Mouse (Mus musculus) hindbrain, embryonic 13.5 days (tissue): ENCODE measurements around the gene Rps7. TPM values are rescaled to one million over a fixed set of nuclear protein-coding genes. Genes with fewer than 3 reads are reported as not detected.

Source experiments
- ATAC-seq: fragments of 200-750 bp; cut with Nextera tagmentation; 2 replicates; pipeline ENCODE4 v1.8.0; 2017; ENCODE audit warnings: moderate TSS enrichment; ENCODE audit not compliant: low FRiP score
- H3K27ac ChIP-seq: fragments of 300-500 bp; sonication (generic); 2 replicates; pipeline ENCODE4 v1.5.1; 2015; ENCODE audit warnings: inconsistent platforms, mild to moderate bottlenecking, moderate library complexity
- H3K27me3 ChIP-seq: fragments of 300-500 bp; sonication (generic); 2 replicates; pipeline ENCODE4 v1.6.1; 2015; ENCODE audit warnings: mild to moderate bottlenecking, inconsistent platforms
- H3K36me3 ChIP-seq: fragments of 300-500 bp; sonication (generic); 2 replicates; pipeline ENCODE4 v1.6.1; 2015; ENCODE audit warnings: mild to moderate bottlenecking, inconsistent platforms
- H3K4me1 ChIP-seq: fragments of 300-500 bp; sonication (generic); replicated peaks from 2 replicates; pipeline ENCODE4 v1.6.1; 2015; ENCODE audit warnings: inconsistent platforms
- H3K4me2 ChIP-seq: fragments of 300-500 bp; sonication (generic); 2 replicates; pipeline ENCODE4 v1.6.1; 2015; ENCODE audit warnings: inconsistent platforms, mild to moderate bottlenecking, moderate library complexity
- H3K4me3 ChIP-seq: fragments of 300-500 bp; sonication (generic); 2 replicates; pipeline ENCODE4 v1.5.1; 2015; ENCODE audit warnings: mild to moderate bottlenecking, inconsistent platforms
- H3K9ac ChIP-seq: fragments of 300-500 bp; sonication (generic); 2 replicates; pipeline ENCODE4 v1.6.1; 2015; ENCODE audit warnings: mild to moderate bottlenecking, inconsistent platforms
- H3K9me3 ChIP-seq: fragments of 300-500 bp; sonication (generic); 2 replicates; pipeline ENCODE4 v1.6.1; 2016; ENCODE audit warnings: inconsistent platforms
- WGBS: fragments of 180-500 bp; shearing (Covaris S2); methylation state at CpG from one replicate; pipeline ENCODE4 v1.1.7; 2015; 5-methylcytosine and 5-hydroxymethylcytosine counted together
- polyA plus RNA-seq: library from polyadenylated mRNA; unstranded; fragments of >200 nt; fragmentation: Nextera tagmentation; extraction: Ambion mirVana; gene quantifications from 2 replicates; pipeline ENCODE4 v1.2.1, GENCODE M21; 2015

The Rps7 gene
- polyA plus RNA-seq, result 522 and 548 TPM in 2 replicates

DNA sequence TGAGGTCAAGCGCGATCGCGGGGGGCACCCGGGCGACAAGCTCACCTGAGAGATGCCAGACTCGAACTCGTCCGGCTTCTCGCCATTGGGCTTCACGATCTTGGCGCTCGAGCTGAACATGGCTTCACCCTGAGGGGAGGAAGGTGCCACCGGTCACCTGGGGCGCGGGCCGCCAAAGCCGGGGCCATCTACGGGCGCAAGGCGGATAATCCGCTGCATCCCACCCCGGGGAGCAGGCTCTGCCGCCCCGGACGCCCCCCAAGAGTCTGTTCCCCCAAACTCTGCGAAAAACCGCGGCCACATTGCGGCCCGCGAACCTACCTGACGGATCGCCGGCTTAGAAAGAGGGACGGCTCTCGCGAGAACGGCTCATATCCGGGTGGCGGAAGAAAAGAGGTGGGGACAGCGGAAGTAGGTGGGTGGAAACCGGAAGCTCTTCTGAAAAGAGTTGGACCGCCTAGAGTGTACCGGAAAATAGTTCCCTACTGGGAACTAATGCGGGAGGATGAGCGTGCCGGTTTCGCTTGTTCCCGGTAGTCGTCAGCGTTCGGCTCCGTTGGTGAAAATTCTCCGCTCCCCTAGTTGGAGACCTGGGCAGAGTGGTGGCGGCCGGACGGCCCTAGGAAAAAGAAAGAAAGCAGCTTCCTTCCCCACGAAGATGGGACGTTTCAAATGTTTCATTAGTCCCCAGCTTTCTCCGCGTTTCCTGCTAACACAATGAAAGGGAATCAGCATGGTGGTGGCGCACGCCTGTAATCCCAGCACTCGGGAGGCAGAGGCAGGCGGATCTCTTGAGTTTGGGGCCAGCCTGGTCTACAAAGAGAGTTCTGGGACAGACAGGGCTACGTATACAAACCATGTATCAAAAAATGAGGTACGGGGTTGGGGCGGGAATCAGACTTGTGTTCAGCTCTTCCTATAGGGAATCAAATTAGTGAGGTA lies at the start of gene Rps7:
Gene Rps7, minus strand, starts transcription at position 419 of the 942 bp plus-strand sequence.
- Histone ChIP-seq H3K36me3 (peaks cover 36% of the 10 kb centered on the region), H3K4me3 (peak within 1 kb of the TSS; percentile 85), H3K9ac (peak within 1 kb of the TSS; percentile 100), H3K27ac (peak within 1 kb of the TSS; percentile 94), H3K4me1 (peaks cover 29% of the 10 kb centered on the region), H3K9me3 (no peaks in the 10 kb centered on the region), H3K27me3 (no peaks in the 10 kb centered on the region), H3K4me2 (peak within 1 kb of the TSS; percentile 80)
- WGBS, result 6% methylated on average over 69 of the region's 69 CpGs
- peak; percentile 97 for ATAC-seq

DNA sequence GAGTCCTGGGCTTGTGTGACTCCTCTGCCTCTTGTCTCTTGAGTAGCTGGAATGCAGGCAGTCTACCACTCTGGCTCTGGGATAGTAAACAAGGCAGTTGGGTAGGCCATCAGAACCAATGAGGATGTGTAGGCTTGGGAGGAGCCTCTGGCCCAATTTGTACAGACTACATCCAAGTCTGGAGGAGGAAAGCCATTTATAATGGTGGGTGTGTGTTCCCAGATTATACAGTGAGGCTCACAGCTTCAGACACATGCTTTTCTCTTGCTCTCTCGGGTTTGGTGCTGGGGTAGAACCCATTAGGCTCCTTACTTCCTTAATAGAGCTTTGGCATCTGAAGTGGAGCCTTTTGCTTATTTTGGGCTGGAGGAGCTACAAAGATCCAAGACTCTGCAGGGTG lies 48.9 kb upstream of the Rps7 start:
- H3K27ac ChIP-seq, result no peak overlapping the region
- no peaks in the 10 kb centered on the region for H3K27me3 ChIP-seq
- no peaks in the 10 kb centered on the region for H3K9me3 ChIP-seq
- no peak overlapping the region for H3K4me3 ChIP-seq
- no peak overlapping the region for H3K4me2 ChIP-seq
- no peak overlapping the region for H3K9ac ChIP-seq
- peaks cover 9% of the 10 kb centered on the region for H3K4me1 ChIP-seq
- ATAC-seq, result no peak
- 84% methylated on average over 1 of the region's 1 CpGs for WGBS
- peaks cover 22% of the 10 kb centered on the region for H3K36me3 ChIP-seq

DNA sequence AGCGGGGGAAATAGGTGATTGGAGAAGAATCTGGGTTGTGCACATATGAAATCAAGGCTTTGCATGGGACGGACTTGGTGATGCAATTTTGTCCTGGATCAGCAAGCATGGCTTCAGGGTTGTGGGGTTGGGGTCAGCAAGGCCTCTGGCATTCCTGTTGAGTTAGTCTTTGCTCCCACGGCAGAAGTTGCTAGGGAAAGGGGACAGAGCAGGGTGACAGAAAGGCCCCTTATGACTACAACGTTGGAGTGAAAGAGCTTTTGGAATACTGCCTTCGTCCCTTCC lies 40.1 kb upstream of the Rps7 start:
- Histone ChIP-seq H3K36me3 (peaks cover 6% of the 10 kb centered on the region; the same call in 1 of the 2 replicates), H3K4me1 (peaks cover 15% of the 10 kb centered on the region), H3K4me2 (peak overlapping the region; percentile 60), H3K27me3 (no peaks in the 10 kb centered on the region), H3K27ac (peak overlapping the region; percentile 95), H3K9me3 (no peaks in the 10 kb centered on the region), H3K4me3 (peak overlapping the region; percentile 51), H3K9ac (peak overlapping the region; percentile 77)
- 0 out of 2 replicates have a peak, but pooled peaks have one; percentile 1 for ATAC-seq
- WGBS, result 70% methylated on average over 5 of the region's 5 CpGs

DNA sequence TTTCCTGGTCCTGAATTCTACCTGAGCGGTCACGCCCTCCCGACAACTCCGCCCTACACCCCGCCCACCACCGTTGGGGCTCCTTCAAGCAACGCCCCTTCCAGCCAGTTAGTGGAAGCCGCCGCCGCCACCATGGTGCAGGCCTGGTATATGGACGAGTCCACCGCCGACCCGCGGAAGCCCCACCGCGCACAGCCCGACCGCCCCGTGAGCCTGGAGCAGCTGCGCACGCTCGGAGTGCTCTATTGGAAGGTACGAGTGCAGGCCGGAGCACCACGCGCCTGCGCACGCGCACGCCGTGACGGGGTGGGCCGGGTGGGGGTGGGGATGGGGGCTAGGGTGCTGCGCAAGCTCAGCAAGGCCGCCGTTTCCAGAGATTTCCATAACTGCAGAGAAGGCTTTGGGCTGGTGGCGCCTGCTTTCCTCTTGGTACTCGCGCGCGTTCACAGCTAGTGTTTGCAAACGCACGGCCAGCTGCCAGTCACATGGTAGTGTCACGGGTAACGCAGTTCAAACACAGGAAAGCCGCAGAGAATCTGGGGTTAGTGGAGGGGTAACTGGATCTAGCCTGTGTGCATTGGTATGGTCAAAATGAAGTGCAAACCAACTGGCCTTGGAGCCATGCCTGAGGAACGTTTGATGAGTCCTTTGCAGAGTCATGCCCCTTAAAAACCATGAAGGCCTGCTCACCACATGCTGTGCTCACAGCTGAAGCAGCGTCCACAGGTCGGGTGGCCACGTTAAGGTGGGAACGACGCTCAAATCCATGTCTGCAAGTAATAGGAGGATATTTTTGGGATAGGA lies 39.6 kb upstream of the Rps7 start, which contains the start of gene Adi1:
Gene Adi1, plus strand, starts transcription at position 111 of the 804 bp plus-strand sequence.
- 3% methylated on average over 53 of the region's 53 CpGs for WGBS
- H3K4me1 ChIP-seq, result peaks cover 15% of the 10 kb centered on the region
- no peaks in the 10 kb centered on the region for H3K9me3 ChIP-seq
- H3K9ac ChIP-seq, result peak within 1 kb of the TSS; percentile 77
- H3K27ac ChIP-seq, result peak within 1 kb of the TSS; percentile 95
- ATAC-seq, result peak; percentile 98
- H3K27me3 ChIP-seq, result no peaks in the 10 kb centered on the region
- peak within 1 kb of the TSS; percentile 60 for H3K4me2 ChIP-seq
- peak within 1 kb of the TSS; percentile 51 for H3K4me3 ChIP-seq
- H3K36me3 ChIP-seq, result peaks cover 6% of the 10 kb centered on the region; the same call in 1 of the 2 replicates

DNA sequence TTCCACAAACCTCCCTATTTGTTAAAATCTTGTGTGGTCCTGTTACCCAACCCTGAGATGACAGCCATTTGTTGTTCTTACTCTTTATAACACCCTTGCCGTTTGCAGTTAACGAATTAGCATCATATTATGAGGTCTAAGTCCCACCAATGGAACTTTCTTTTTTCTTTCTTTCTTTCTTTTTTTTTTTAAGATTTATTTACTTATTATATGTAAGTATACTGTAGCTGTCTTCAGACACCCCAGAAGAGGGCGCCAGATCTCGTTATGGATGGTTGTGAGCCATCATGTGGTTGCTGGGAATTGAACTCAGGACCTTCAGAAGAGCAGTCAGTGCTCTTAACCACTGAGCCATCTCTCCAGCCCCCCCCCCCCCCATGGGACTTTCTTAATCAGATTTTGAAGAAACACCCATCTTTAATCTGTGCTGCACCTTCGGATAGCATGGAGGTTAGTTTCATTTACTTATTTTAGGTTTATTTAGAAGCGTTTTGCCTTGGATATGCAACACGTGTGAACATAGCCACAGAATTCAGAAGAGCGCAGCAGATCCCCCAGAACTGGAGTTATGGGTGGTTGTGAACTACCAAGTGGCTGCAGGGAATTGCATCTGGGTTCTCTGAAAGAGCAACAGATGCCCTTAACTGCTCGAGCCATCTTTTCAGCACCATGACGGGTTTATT lies 38.4 kb upstream of the Rps7 start:
- ATAC-seq, result no peak
- Histone ChIP-seq H3K4me2 (peak overlapping the region; percentile 60), H3K9ac (peak overlapping the region; percentile 77; the same call in 1 of the 2 replicates), H3K36me3 (0 out of 2 replicates have a peak, but pooled peaks cover 3% of the 10 kb centered on the region), H3K27me3 (no peaks in the 10 kb centered on the region), H3K9me3 (no peaks in the 10 kb centered on the region), H3K4me1 (peaks cover 15% of the 10 kb centered on the region), H3K27ac (peak overlapping the region; percentile 95), H3K4me3 (peak overlapping the region; percentile 51)
- 91% methylated on average over 10 of the region's 10 CpGs for WGBS

DNA sequence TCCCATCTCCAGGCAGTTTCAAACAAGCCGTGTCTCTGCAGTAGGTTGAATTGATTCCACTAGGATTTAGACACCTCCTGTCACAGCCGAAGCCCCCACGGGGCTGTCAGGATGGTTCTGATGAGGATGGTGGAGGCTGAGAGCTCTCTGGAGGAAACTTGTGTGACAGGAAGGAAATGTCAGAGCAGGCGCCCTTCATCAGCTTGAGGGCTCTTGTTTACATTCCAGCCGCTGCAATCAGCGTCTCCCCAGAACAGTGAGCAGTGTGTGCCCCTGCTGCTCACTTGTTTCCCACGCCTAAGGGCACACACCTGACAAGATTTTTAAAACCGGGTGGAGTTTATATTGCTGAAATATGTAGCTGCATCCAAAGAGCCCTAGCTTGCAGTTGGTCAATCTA lies 31.5 kb upstream of the Rps7 start:
- 59% methylated on average over 8 of the region's 8 CpGs for WGBS
- peaks cover 5% of the 10 kb centered on the region for H3K36me3 ChIP-seq
- H3K9me3 ChIP-seq, result no peaks in the 10 kb centered on the region
- H3K4me3 ChIP-seq, result no peak overlapping the region
- no peak overlapping the region for H3K4me2 ChIP-seq
- H3K27me3 ChIP-seq, result no peaks in the 10 kb centered on the region
- 0 out of 2 replicates have a peak, but pooled peaks cover 5% of the 10 kb centered on the region for H3K4me1 ChIP-seq
- no peak for ATAC-seq
- no peak overlapping the region for H3K9ac ChIP-seq
- no peak overlapping the region for H3K27ac ChIP-seq

DNA sequence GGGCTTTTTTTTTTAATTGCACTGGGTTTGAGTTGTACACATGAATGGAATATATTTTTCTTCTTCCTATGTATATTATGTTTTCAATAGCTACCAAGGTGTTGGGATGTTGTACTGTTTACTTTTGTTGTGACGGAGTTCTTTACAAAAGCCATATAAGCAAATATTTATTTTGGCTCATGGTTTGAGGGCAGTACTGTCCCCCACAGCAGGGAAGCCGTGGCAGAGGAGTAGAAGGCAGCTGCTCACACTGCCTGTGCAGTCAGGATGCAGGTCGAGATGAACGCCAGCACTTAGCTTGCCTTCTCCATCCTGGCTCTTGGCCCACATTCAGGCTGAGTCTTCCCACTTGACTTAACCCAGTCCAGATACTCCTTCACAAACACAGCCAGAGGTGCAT lies 31.0 kb upstream of the Rps7 start:
- H3K9me3 ChIP-seq, result no peaks in the 10 kb centered on the region
- no peak overlapping the region for H3K4me3 ChIP-seq
- no peak for ATAC-seq
- WGBS, result 79% methylated on average over 4 of the region's 4 CpGs
- no peak overlapping the region for H3K9ac ChIP-seq
- H3K27me3 ChIP-seq, result no peaks in the 10 kb centered on the region
- H3K4me1 ChIP-seq, result 0 out of 2 replicates have a peak, but pooled peaks cover 5% of the 10 kb centered on the region
- H3K4me2 ChIP-seq, result no peak overlapping the region
- peaks cover 10% of the 10 kb centered on the region for H3K36me3 ChIP-seq
- no peak overlapping the region for H3K27ac ChIP-seq

DNA sequence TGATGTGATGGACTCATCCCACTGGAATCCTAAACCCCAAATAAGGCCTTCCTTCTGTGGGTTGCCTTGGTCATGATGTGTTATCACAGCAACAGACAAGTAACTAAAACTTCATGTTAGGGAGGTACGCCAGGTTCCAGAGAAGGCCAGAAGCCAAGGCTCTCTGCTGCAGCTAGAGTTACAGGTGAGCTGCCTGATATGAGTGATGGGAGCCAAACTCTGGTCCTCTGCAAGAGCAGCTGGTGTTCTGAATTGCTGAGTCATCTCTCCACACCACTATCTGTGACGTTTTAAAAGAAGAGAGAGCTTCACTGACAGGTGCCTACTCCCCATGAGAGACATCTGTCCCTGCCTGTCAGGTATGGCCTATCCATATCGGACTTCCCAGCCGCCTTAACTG lies 26.9 kb upstream of the Rps7 start:
- Histone ChIP-seq H3K9me3 (no peaks in the 10 kb centered on the region), H3K27me3 (no peaks in the 10 kb centered on the region), H3K4me1 (0 out of 2 replicates have a peak, but pooled peaks cover 5% of the 10 kb centered on the region), H3K4me2 (no peak overlapping the region), H3K27ac (no peak overlapping the region), H3K36me3 (peaks cover 47% of the 10 kb centered on the region), H3K4me3 (no peak overlapping the region), H3K9ac (no peak overlapping the region)
- 86% methylated on average over 4 of the region's 4 CpGs for WGBS
- ATAC-seq, result no peak

DNA sequence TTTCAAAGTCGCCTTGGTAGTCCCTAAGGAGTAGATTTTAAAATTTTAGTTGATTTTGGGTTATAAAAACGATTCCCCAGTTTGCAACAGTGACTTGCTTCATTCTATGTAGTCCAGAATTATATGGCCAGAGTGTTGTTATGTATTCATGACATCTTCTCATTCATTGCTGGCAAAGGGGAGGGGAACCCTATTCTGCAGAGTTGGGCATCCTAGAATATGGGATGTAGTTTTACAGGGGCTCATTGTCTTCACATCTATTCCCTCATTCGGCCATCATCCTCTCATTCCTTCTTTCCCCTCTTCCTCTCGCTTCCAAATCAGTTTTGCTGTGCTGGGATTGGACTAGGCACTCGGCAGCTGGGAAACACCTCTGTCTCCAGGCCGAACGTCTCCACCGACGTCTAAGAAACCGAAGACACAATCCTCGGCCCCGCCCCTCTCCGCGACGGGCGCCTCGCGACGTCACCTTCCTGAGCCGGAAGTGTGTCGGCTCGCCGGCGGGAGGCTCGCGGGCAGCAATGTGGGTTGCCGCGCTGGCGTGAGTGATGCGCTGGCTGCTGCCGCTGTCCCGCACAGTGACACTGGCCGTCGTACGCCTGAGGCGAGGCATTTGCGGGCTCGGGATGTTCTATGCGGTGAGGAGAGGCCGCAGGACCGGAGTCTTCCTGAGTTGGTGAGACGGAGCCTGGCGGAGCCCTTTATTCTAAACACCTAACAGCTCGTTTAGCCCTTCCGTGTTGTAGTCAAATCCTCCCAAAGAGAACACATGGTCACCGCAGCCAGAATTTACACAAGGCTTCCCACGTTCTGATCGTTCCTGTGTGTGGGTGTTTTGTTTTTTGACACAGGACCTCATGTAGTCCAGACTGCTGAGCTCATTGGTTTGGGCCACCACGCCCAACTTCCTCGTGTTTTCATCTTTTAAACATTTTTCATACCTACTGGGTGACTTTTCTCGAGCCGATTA lies 13.7 kb upstream of the Rps7 start, which contains the start of gene Rnaseh1:
Gene Rnaseh1, plus strand, starts transcription at position 462 of the 970 bp plus-strand sequence.
- Histone ChIP-seq H3K4me2 (peak within 1 kb of the TSS; percentile 90), H3K4me1 (peaks cover 16% of the 10 kb centered on the region), H3K9ac (peak within 1 kb of the TSS; percentile 85), H3K9me3 (no peaks in the 10 kb centered on the region), H3K27me3 (peaks cover 13% of the 10 kb centered on the region), H3K36me3 (peaks cover 12% of the 10 kb centered on the region), H3K27ac (peak within 1 kb of the TSS; percentile 89), H3K4me3 (peak within 1 kb of the TSS; percentile 82)
- peak; percentile 95 for ATAC-seq
- 2% methylated on average over 52 of the region's 52 CpGs for WGBS

DNA sequence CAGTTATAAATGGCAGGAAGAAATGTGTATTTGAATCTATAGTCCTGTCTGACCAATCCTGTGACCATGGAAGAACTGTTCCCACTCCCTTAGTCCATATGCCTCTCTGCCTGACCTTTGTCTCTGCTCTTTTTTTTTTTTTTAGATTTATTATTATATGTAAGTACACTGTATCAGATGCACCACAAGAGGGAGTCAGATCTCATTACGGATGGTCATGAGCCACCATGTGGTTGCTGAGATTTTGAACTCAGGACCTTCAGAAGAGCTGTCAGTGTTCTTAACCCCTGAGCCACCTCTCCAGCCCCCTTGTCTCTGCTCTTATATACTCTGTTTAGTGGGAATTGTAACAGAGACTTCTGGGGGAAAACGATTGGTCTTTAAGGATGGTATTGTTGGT lies 3.0 kb upstream of the Rps7 start:
- ATAC-seq, result no peak
- Histone ChIP-seq H3K9me3 (no peaks in the 10 kb centered on the region), H3K4me1 (peaks cover 12% of the 10 kb centered on the region), H3K27ac (no peak overlapping the region), H3K36me3 (peaks cover 8% of the 10 kb centered on the region), H3K27me3 (peaks cover 17% of the 10 kb centered on the region; the same call in 1 of the 2 replicates), H3K4me3 (no peak overlapping the region), H3K9ac (no peak overlapping the region), H3K4me2 (no peak overlapping the region)
- 61% methylated on average over 2 of the region's 2 CpGs for WGBS

DNA sequence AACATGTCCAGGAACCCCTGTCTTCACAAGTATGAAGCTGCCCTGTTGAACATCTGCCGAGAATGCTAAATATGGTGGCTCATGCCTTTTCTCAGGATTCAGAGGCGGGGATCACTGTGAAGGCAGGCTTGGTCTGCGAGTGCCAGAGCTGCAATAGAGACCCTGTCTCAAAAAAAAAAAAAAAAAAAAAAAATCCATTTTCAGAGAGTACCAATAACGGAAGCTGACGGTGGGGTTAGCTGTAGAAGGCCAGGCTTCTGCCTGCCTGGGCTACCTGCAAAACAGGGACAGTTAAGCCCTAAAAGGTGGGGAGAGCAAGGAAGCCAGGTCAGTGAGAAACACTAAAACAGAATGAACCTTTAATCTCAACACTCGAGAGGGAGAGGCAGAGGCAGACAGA lies 790 bp upstream of the Rps7 start:
- Histone ChIP-seq H3K27me3 (no peaks in the 10 kb centered on the region), H3K9me3 (no peaks in the 10 kb centered on the region), H3K4me1 (peaks cover 29% of the 10 kb centered on the region), H3K4me2 (peak overlapping the region; percentile 56), H3K9ac (no peak overlapping the region), H3K27ac (no peak overlapping the region), H3K4me3 (peak overlapping the region; percentile 85), H3K36me3 (peaks cover 30% of the 10 kb centered on the region)
- WGBS, result 85% methylated on average over 6 of the region's 6 CpGs
- no peak for ATAC-seq
